Mouse (Mus musculus) lung, adult 2 months (tissue): ENCODE results near the gene Ncor2. TPM values are rescaled to one million over a fixed set of nuclear protein-coding genes. Genes with fewer than 3 reads are reported as not detected.
A peak's percentile ranks its signal among the peaks of the same experiment; 100 is the strongest.

Experiments
- DNase-seq: peaks from one replicate; pipeline ENCODE4 v3.0.0; 2022
- H3K4me1 ChIP-seq: fragments of 200-500 bp; 2 replicates; pipeline ENCODE4 v1.6.1; 2011; ENCODE audit warnings: low read length; ENCODE audit not compliant: control insufficient read depth, insufficient read depth
- H3K4me3 ChIP-seq: fragments of 200-500 bp; replicated peaks from 2 replicates; pipeline ENCODE3; 2011; ENCODE audit warnings: low read depth, mild to moderate bottlenecking, control low read depth, low read length; ENCODE audit errors: extremely low read depth
- CTCF ChIP-seq: fragments of 200-500 bp; IDR thresholded peaks from 2 replicates; pipeline ENCODE4 v1.5.1; 2011; ENCODE audit warnings: mild to moderate bottlenecking, low read length, control low read depth; ENCODE audit not compliant: insufficient read depth
- POLR2A ChIP-seq: fragments of 200-500 bp; IDR thresholded peaks from 2 replicates; pipeline ENCODE4 v1.6.1; 2011; ENCODE audit warnings: low read depth, mild to moderate bottlenecking, control low read depth, low read length, borderline replicate concordance; ENCODE audit errors: extremely low read depth
- WGBS: fragments of 180-500 bp; shearing (Covaris S2); methylation state at CpG from one replicate; pipeline ENCODE4 v1.1.7; 2018; 5-methylcytosine and 5-hydroxymethylcytosine counted together
- polyA plus RNA-seq: library from polyadenylated mRNA; depleted of rRNA; stranded (reverse); fragments of >200 nt; gene quantifications from 2 replicates; pipeline ENCODE4 v1.2.3, GENCODE M21; 2012

The Ncor2 gene
- polyA plus RNA-seq, 1 experiment, result 78.9 TPM

- TF ChIP-seq CTCF (no peak), POLR2A (no peak)
- Histone ChIP-seq H3K4me3 (no peak overlapping the region), H3K4me1 (peaks cover 15% of the 10 kb centered on the region)
- WGBS, result 61% methylated on average over 6 of the region's 6 CpGs
- no peak for DNase-seq
These were observed 1.7 kb upstream of the Ncor2 start for GRCm38 (mm10) chr5:125180630-125181263.

DNA sequence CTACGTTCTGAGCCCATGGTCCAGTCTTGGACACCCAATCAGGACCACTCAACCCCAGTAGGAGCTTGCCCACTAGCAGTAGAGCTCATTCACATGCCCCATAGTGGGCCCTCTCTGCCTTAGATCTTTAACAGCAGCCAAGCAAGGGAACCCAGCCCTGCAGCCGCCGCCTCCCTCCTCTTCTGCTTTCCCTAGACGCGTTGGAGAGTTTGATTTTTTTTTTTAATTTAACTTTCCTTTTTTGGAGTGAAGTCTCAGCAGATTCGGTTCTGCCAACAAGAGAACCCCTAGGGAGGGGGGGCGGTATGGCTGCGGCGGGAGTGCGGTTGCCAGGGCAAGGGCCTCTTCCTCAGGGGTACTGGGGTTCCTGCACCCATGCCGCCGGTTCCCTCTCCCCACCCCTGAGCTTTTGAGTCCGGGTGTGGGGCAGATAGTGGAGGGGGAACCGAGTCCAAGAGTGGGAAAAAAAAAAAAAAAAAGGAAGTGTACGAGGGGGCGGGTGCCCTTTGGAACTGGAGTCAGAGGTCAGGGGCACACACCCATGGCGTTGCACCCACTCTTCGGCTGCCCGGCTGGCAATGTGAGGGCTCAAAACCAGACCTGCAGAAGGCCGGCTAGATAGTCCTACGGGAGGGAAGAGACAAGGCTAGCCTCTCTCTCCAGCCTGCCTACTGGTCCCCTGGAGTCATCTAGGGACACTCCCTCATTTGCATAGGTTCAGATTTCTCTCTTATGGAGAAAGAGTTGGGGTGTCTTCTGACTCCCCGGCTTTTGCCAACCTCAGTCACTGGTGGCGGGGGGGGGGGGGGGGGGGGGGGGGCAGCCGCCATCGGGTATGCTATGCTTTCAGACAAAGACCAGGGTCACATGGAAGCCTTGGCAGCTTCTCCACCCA, 963 bp upstream of the Ncor2 start:
- H3K4me1 ChIP-seq, result peaks cover 22% of the 10 kb centered on the region
- DNase-seq, result no peak
- peak overlapping the region; percentile 67 for H3K4me3 ChIP-seq
- WGBS, result 3% methylated on average over 24 of the region's 25 CpGs
- TF ChIP-seq POLR2A (0 out of 2 replicates have a peak, but pooled peaks have one; percentile 5), CTCF (no peak)

DNA sequence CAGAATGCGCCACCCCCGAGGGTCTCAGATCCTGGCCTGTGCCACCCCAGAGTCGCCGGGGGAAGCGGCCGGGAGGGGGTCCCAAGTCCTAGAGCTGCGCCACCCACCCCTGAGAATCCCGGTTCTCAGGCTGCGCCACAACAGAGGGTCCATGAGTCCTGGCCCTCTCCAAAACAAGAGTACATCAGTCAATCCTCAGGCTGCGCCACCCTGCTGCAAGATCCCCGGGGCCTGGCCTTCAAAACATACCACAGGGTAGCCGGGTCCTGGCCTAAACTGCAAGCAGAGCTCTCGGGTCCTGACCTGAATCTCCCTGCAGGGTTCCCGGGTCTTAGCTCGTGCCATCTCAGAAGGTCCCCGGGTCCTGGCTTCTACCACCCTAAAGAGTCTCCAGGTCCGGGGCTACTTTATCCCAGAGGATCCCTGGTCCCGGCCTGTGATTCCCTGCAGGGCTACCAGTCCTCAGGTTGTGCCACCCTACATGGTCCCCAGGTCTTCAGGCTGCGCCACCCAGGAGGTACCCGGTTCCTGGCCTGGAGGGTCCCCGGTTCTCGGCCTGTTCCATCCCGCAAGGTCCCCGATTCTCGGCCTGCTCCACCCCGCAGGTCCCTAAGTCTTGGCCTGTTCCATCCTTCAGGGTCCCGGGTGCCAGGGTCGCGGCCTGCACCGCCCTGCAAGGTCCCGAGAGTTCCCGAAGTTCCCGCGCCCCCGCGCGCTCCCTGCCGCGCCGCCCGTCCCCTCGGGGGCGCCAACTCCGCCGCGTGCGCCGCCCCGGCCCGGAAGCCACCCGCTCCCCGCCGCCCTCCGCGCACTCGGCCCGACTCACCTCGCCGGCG, 630 bp downstream of the Ncor2 start:
- DNase-seq, result peak; percentile 76
- no peak for TF ChIP-seq POLR2A
- peaks cover 35% of the 10 kb centered on the region for H3K4me1 ChIP-seq
- H3K4me3 ChIP-seq, result peak overlapping the region; percentile 73
- WGBS, result under 1% methylated on average over 57 of the region's 60 CpGs

GRCm38 (mm10) chr5:125177481-125178134, 1.4 kb downstream of the Ncor2 start:
- peak; percentile 70 for DNase-seq
- TF ChIP-seq CTCF (no peak), POLR2A (0 out of 2 replicates have a peak, but pooled peaks have one; percentile 8)
- 1% methylated on average over 44 of the region's 44 CpGs for WGBS
- Histone ChIP-seq H3K4me3 (peak overlapping the region; percentile 73), H3K4me1 (peaks cover 40% of the 10 kb centered on the region)

- peaks cover 46% of the 10 kb centered on the region for H3K4me1 ChIP-seq
- peak overlapping the region; percentile 14 for H3K4me3 ChIP-seq
- peak; percentile 60 for DNase-seq
- WGBS, result 37% methylated on average over 12 of the region's 12 CpGs
- TF ChIP-seq POLR2A (0 out of 2 replicates have a peak, but pooled peaks have one; percentile 12), CTCF (no peak)
These were observed 2.2 kb downstream of the Ncor2 start for GRCm38 (mm10) chr5:125176864-125177263.

DNA sequence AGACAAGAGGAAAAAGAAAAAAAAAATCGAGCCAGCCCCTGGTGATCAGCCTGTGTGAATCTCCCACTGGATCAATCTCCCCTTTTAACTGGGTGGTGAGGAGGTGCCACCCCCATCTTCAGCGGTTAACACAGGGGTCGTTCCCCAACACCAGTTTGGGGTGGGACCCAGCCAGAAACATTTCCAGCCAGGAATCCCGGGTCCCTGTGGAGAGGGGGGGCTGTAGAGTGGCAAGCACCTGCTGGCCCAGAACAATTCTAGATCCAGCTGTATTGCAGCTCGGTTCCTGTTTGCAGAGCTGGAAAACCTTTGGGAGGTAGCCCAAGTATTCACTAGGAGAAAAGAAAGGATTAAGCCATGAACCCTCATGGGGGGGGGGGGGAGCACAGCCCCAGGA, 2.7 kb downstream of the Ncor2 start:
- DNase-seq, result no peak
- Histone ChIP-seq H3K4me3 (no peak overlapping the region), H3K4me1 (peaks cover 48% of the 10 kb centered on the region)
- TF ChIP-seq CTCF (no peak), POLR2A (no peak)
- WGBS, result 36% methylated on average over 5 of the region's 5 CpGs

DNA sequence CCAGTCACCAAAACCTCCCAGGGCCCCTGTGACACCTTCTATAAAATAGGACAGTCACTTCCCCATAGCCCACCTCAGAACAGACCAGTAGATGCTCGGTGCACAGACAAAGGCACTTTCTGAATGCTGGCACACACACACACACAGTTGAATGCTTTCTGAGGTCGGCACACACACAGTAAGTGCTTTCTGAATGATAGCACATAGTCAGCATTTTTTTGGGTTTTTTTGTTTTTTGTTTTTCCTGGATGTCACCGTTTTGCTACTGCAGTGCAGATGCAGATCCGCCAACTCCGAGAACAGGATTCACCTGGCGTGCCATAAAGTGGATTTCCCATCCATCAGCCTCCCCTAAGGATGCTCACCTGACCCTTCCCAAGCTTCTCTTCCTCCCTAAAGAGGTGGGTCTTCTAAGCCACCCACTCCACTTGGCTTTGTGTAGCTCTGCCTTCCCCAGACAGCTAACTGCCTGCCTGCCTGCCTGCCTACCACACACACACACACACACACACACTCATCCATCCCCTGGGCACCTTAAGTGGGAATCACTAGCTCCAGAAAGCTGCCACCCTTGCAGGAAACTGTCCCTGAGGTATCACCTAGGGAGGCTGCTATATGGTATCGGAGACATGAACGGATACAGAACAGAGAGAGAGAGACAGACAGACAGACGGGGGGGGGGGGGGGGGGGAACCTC, 3.2 kb downstream of the Ncor2 start:
- 60% methylated on average over 9 of the region's 9 CpGs for WGBS
- TF ChIP-seq CTCF (no peak), POLR2A (no peak)
- Histone ChIP-seq H3K4me3 (no peak overlapping the region), H3K4me1 (peaks cover 53% of the 10 kb centered on the region)
- DNase-seq, result no peak

DNA sequence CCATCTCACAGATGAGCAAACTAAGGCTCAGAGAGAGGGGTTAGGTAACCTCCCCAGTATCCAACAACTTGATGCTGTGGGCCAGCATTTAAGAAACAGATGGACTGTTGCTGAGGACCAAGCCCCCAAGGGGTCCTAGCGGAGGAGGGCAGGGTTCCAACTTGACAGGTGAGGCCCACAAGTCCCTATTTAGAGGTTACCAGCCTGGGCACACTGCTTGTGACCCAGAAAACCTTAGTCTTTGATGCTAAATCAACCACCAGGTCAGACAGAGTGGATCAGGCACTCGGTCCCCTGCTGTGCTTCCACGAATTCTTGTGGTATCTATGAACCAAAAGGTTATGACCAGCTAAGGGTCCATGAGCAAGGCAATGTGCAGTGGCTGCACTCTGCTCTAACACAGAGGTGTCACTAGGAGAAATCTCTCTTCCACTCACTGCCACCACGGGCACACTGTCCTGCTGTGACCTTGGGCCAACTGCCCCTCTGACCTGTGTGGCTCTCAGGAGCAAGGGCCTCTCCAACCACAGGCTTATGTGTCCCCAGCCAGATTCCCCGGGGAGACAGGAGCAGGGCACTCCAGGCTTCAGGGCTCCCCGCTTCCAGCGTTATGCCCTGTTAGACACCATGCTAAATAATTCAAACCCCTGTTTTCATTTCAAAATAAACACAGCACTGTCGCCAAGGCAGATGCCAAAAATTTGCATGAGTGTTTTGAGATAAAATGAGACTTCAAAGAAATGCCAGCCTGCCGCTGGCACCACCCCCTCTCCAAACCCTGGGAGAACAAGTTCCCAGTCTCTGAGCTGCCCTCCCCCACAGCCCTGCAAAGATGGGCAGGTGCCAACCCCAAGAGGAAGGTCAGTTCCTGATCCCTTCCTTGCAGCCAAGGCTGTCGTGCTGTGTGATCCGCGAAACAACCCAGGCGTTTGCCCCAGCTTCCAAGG, 4.0 kb downstream of the Ncor2 start:
- 27% methylated on average over 13 of the region's 13 CpGs for whole genome bisulfite sequencing
- H3K4me3 ChIP-seq, result no peak overlapping the region
- peaks cover 56% of the 10 kb centered on the region for H3K4me1 ChIP-seq
- peak; percentile 80 for DNase-seq
- TF ChIP-seq CTCF (no peak), POLR2A (no peak; the same call in 1 of the 2 replicates)
